Mouse (Mus musculus): ENCODE measurements around the gene Slc9a3r1.

Gene Slc9a3r1

DNA sequence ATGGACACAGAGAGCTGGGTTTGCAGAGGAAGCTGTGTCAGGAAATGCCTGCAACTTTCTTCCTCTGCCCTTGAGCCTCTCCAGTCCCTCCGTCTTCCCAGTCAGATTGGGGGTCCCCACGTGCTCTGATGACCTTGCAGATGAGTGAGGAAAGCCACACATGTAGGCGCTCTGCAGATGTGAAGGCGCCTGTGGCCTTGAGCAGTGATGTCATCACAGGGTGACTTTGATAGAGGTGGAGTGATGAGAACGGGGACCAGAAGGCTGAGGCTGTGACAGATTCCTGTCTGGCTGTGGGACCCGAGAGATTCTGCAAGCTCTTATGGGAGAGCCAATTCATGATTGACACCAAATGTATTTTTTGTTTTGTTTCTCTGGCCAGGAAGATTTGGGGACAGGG is 60.7 kb downstream of the Slc9a3r1 start:
- DNase-seq (ENCODE audit: extremely low spot score), result no peak

DNA sequence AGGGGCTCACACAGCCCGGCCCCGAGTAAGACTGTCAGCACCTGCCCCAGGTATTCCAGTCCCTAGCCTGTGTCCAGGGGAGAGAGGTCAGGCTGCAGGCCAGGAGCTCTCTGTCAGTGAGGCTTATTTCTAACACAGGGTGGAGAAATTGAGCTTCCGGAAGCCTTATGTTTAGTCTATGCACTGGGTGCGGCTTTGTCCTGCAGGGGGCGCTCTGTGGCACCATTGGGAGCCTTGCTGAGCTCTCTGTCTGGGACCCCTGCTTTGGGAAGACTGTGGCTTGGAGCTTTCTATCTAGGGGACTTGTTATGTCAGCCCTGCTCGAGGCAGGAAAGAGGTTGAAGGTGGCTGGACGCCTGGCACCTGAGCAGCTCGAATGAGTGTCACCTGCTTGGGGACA is 61.7 kb downstream of the Slc9a3r1 start:
- DNase-seq (ENCODE audit: extremely low spot score), result peak; percentile 66

DNA sequence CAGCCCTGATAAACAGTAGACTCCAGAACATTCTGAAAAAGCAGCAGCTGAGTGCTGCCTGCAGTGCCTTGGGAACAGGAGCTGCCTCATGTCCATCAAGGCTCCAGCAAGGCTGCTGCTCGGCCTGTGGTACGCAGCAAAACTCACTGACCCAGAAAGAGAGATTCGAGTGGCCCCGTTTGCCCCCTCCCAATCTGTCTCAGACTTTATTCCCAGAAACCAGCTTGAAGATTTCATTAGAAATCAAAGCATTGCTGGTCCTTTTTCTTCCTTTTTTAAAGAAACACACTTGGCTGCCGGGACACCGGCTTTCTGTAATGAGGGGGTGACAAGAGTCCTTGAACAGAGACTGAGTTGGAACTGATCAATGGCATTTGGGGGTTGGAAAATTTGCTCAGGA is 62.2 kb downstream of the Slc9a3r1 start:
- no peak for DNase-seq (ENCODE audit: extremely low spot score)

DNA sequence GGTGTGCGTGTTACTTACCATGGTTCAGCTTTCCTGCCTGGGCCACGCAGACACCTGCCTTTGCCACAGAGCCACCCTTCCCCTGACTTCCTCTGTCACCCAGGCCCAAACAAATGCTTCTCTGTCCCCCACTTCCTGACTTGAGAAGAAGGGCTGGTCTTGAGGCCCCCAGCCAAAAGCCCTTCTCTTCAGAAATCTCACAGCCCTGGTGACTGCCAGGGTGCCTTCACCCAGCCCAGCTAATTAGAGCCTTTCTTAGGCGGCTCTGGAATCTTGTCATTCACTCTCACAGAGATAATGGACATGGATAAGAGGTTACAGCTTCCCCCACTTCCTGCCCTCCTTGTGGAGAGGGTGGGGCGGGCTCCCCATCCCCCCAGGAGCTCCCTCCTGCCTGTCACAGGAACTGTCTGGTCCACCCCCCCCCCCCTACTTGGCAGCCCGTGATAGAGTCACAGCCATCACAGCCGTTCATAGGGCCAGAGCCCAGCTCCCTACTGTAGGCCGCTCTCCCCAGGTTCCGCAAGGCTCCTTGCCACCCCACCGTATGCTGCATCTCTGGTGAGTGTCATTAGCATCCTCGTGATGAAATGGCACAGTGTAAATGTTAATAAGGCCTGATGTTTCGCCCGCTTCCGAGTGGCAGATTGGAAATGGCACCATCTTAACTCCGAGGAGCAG is 63.8 kb downstream of the Slc9a3r1 start:
- DNase-seq (ENCODE audit: extremely low spot score), result no peak

DNA sequence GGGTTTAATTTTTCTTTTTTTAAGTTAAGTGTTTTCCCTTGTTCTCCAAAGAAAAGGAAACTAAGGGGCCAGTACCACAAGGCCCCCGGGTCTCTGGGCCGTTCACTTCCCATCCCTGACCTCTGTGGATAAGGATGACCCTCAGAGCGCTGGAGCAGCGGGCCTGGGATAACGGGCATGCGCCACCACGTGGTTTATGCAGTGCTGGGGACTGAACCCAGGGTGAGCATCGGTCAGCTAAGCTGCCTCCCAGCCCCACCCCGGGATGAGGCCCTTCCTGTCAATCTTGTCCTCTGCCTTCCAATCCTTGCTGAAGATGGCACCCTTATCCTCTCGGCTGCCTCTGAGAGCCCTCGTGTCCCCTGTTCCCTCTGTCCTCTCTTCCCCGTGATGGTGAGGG is 64.5 kb downstream of the Slc9a3r1 start:
- no peak for DNase-seq (ENCODE audit: extremely low spot score)

DNA sequence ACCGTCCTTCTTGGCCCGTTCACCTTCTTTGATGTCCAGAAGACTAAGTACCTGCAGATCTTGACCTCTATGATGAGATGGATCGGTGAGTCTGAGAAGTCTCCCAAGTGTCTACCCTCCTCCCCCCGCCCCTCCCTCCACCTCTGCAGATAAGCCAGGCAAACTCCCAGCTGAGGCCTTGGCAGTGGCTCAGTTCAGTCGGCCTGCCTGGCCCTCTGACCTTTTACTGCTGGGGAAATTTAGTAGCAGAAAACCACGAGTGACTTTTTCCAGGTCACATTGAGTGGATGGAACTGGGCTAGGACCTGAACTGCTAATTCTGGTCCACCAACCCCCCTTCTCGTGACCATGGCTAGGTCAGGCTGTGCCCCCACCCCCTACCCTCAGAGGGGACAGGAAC is 65.3 kb downstream of the Slc9a3r1 start:
- DNase-seq (ENCODE audit: extremely low spot score), result no peak

DNA sequence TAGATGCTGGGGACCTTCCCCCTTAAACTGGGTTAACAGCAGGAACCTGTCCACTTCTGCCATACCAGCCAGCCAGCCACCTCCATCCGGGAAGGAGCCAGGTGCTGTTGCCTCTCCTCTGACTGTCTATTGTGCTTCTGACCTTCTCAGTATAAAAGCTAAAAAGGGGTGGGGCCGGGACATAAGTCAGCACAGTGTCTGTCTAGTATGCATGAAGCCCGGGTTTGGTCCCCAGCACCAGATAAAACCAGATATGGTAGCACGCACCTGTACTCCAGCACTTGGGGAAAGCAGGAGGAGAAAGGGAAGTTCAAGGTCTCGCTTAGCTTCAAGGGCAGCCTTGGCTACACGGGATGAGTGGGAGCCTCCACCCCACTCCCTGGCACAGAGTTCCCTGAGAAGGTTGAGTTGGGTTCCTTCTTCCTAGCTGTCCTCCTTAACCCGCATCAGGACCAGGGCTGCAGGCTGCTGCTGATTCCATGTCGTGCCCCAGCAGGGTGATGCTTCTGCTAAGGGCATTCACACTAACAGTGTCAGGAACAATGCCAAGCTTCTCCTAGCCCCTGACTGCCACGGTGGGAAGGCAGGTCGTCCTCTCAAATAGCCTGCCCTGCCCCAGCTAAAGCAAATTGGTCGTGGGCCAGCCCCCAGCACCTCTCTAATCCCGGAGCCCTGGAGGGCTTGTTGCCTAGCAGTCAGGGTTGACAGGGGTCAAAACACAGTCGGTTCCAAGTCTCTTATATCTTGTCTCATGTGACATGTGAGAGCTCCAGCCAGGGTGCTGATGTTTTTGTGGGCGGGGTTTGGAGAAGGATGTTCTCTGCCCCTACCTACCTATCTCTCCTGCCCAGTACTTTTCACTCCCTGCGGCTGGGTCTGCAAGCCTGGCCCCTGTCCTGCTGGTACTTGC is 66.1 kb downstream of the Slc9a3r1 start:
- DNase-seq (ENCODE audit: extremely low spot score), result no peak

All from embryo, embryonic 9.5 days (tissue).